Mouse (Mus musculus): Measurements from ENCODE around the gene Cacna2d2. TPM values are rescaled to one million over a fixed set of nuclear protein-coding genes. Genes with fewer than 3 reads are reported as not detected.

The Cacna2d2 gene
- polyA plus RNA-seq, 1 experiment = 0.72 TPM

DNA sequence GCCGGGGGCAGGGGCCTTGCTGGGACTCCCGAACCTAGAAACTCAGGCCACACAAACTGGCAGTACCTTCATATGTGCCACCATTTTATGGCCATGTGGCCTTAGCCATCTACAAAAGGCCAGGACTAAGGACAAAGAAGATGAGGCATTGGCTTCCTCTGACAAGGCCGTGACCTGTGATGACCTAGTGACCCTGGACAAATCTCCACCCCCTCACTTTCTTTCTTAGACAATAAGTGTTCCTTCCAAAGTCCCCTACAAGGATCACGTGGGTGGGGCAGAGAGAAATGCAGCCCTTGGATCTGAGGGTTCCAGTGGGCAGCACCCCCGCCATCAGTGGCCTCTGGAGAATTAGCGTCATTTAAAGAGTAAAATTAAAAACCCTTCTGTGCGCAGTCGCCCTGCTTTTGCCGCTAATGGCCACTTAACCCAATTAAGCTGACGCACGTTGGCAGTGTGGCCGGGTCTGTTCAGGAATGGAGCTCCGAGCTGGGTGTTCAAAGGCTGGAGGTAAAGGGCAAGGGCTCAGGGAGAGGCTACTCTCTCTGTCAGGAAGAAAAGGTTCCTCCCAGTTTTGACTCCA lies 69.9 kb downstream of the Cacna2d2 start:
- no peak for DNase-seq
- Histone ChIP-seq H3K4me3 (replicated peaks; ENCODE audit: extremely low read depth, low read depth, low read length) (no peak overlapping the region), H3K4me1 (ENCODE audit: control insufficient read depth, insufficient read depth, low read length) (no peaks in the 10 kb centered on the region)
- TF ChIP-seq CTCF (IDR thresholded peaks at IDR 0.05; ENCODE audit: insufficient read depth, low read length) (no peak), POLR2A (IDR thresholded peaks at IDR 0.05; ENCODE audit: borderline replicate concordance, extremely low read depth, low read depth, low read length) (no peak)
- 79% methylated on average over 13 of the region's 13 CpGs for WGBS

DNA sequence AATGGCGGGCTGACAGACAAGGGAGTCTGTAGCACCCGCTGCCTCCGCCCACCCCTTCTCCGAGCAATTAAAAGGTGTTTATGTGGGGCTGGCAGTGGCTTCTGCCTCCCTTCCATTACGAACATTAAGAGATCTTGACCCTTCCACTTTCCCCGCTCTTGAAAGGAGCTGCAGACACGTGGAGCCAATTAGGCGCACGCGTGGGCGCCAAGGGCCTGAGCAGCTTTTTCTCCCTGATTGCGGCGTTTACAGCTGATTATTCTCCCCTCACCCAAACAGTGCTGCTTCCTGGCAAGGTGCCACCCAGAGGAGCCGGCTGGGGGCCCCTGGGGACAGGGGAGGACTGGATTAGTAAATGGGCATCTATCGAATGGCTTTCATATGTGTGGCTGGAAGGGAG lies 71.0 kb downstream of the Cacna2d2 start:
- peak; percentile 5 for DNase-seq
- H3K4me3 ChIP-seq (replicated peaks; ENCODE audit: extremely low read depth, low read depth, low read length) = no peak overlapping the region
- no peaks in the 10 kb centered on the region for H3K4me1 ChIP-seq (ENCODE audit: control insufficient read depth, insufficient read depth, low read length)
- WGBS = 53% methylated on average over 15 of the region's 15 CpGs
- no peak for TF ChIP-seq CTCF (IDR thresholded peaks at IDR 0.05; ENCODE audit: insufficient read depth, low read length)

DNA sequence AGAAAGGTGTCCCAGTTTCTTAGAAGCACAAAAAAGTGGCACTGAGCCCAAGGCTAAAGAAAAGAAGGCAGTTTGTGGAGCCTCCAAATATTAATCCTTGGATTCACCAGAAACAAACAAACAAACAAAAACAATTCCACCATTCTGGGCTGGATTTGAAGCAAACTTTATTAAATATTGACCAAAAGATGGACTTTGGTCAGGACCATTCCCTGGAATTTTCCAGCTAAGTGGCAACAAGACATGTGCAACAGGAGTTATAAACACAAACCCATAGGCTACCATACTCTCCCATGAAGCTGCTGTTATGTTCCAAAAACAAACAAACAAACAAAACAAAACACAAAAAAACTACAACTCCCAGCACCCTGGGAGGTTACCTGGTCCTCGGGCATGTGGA lies 74.6 kb downstream of the Cacna2d2 start:
- Histone ChIP-seq H3K4me1 (ENCODE audit: control insufficient read depth, insufficient read depth, low read length) (no peaks in the 10 kb centered on the region), H3K4me3 (replicated peaks; ENCODE audit: extremely low read depth, low read depth, low read length) (no peak overlapping the region)
- TF ChIP-seq CTCF (IDR thresholded peaks at IDR 0.05; ENCODE audit: insufficient read depth, low read length) (no peak), POLR2A (IDR thresholded peaks at IDR 0.05; ENCODE audit: borderline replicate concordance, extremely low read depth, low read depth, low read length) (no peak)
- WGBS = 68% methylated on average over 1 of the region's 1 CpGs
- DNase-seq = no peak

DNA sequence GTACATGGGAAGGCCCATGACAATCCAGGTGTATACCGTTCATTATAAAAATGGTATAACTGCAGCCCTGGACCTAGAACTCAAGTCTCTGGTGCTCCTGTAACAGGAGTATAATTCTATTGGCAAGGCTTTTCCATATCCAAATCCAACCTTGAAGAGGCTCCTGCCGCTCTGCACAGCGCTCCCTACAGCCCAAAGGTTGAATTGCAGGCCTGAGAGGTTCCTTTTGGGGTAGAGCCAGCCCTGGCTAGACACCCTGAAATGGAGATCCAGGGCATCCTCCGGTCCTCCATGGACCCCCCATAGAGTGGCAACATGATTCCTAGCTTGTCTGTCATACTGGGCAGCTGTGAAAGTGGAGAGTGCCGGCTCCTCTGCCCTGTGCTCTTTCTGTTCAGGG lies 79.6 kb downstream of the Cacna2d2 start:
- no peak for DNase-seq
- TF ChIP-seq CTCF (IDR thresholded peaks at IDR 0.05; ENCODE audit: insufficient read depth, low read length) = no peak
- no peak for TF ChIP-seq POLR2A (IDR thresholded peaks at IDR 0.05; ENCODE audit: borderline replicate concordance, extremely low read depth, low read depth, low read length)
- WGBS = 51% methylated on average over 5 of the region's 5 CpGs
- H3K4me3 ChIP-seq (replicated peaks; ENCODE audit: extremely low read depth, low read depth, low read length) = no peak overlapping the region
- no peaks in the 10 kb centered on the region for H3K4me1 ChIP-seq (ENCODE audit: control insufficient read depth, insufficient read depth, low read length)

- 34% methylated on average over 14 of the region's 14 CpGs for WGBS
- no peak for DNase-seq
- no peak for TF ChIP-seq POLR2A (IDR thresholded peaks at IDR 0.05; ENCODE audit: borderline replicate concordance, extremely low read depth, low read depth, low read length)
- no peak for TF ChIP-seq CTCF (IDR thresholded peaks at IDR 0.05; ENCODE audit: insufficient read depth, low read length)
- Histone ChIP-seq H3K4me3 (replicated peaks; ENCODE audit: extremely low read depth, low read depth, low read length) (no peak overlapping the region), H3K4me1 (ENCODE audit: control insufficient read depth, insufficient read depth, low read length) (no peaks in the 10 kb centered on the region)
These were observed 80.2 kb downstream of the Cacna2d2 start for GRCm38 (mm10) chr9:107479593-107479992.

DNA sequence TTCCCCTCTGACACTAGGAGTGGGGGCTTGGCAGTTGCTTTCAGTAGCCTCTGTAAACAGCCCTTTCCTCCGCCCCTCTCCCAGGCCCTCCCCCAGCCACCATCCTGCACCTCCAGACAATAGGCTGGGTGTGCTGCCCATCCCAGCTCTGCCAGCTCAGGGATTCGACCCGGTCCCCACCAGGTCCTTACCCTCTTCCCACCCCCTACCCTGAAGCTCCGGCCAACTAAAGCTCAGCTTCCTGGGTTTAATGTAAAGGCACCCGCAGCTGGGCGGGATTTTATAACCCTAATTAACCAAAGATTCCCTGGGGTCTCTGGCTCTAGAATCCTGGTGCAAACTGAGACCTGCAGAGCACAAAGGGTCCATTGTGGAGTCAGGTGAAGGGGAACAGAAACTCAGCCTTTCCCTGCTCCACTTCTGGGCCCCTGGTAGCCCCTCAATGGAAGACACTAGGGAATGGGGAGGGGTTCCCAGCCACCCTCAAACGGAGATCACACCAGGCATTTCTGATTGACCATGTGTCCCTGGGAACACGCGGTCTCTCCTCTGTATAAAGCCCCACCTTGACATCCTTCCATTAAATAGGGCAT lies 81.2 kb downstream of the Cacna2d2 start:
- Histone ChIP-seq H3K4me1 (ENCODE audit: control insufficient read depth, insufficient read depth, low read length) (no peaks in the 10 kb centered on the region), H3K4me3 (replicated peaks; ENCODE audit: extremely low read depth, low read depth, low read length) (no peak overlapping the region)
- no peak for TF ChIP-seq CTCF (IDR thresholded peaks at IDR 0.05; ENCODE audit: insufficient read depth, low read length)
- no peak for TF ChIP-seq POLR2A (IDR thresholded peaks at IDR 0.05; ENCODE audit: borderline replicate concordance, extremely low read depth, low read depth, low read length)
- 29% methylated on average over 9 of the region's 9 CpGs for WGBS
- no peak for DNase-seq

DNA sequence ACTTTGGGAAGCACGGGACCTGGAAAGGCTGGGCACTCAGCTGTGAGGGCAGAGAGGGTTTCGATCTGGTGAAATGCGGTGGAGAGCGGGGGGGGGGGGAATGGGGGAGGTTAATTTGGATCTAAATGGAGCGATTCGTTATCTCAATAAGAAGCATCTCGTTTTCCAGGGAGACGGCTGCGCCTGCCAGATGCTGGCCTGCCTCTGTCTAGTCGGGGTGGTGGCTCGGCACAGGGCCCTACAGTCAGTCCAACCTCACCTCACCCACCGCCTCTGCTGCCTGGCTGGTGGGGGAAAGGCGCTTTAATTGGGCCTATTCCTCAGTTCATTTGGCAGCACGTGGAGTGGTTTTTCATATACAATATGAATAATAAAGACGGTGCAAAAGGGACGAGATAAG lies 81.9 kb downstream of the Cacna2d2 start:
- 42% methylated on average over 16 of the region's 16 CpGs for WGBS
- no peak for DNase-seq
- TF ChIP-seq CTCF (IDR thresholded peaks at IDR 0.05; ENCODE audit: insufficient read depth, low read length) = no peak
- no peak for TF ChIP-seq POLR2A (IDR thresholded peaks at IDR 0.05; ENCODE audit: borderline replicate concordance, extremely low read depth, low read depth, low read length)

GRCm38 (mm10) chr9:107482004-107482403 lies 82.6 kb downstream of the Cacna2d2 start:
- H3K4me3 ChIP-seq (replicated peaks; ENCODE audit: extremely low read depth, low read depth, low read length) = no peak overlapping the region
- H3K4me1 ChIP-seq (ENCODE audit: control insufficient read depth, insufficient read depth, low read length) = no peaks in the 10 kb centered on the region
- DNase-seq = no peak
- TF ChIP-seq CTCF (IDR thresholded peaks at IDR 0.05; ENCODE audit: insufficient read depth, low read length) (no peak), POLR2A (IDR thresholded peaks at IDR 0.05; ENCODE audit: borderline replicate concordance, extremely low read depth, low read depth, low read length) (no peak)
- WGBS = 90% methylated on average over 9 of the region's 9 CpGs

More for the DNA sequence above, 81.9 kb downstream of the Cacna2d2 start:
- H3K4me3 ChIP-seq (replicated peaks; ENCODE audit: extremely low read depth, low read depth, low read length) = no peak overlapping the region
- no peaks in the 10 kb centered on the region for H3K4me1 ChIP-seq (ENCODE audit: control insufficient read depth, insufficient read depth, low read length)

- 77% methylated on average over 4 of the region's 4 CpGs for WGBS
- Histone ChIP-seq H3K4me1 (ENCODE audit: control insufficient read depth, insufficient read depth, low read length) (no peaks in the 10 kb centered on the region), H3K4me3 (replicated peaks; ENCODE audit: extremely low read depth, low read depth, low read length) (no peak overlapping the region)
- TF ChIP-seq POLR2A (IDR thresholded peaks at IDR 0.05; ENCODE audit: borderline replicate concordance, extremely low read depth, low read depth, low read length) = no peak
- TF ChIP-seq CTCF (IDR thresholded peaks at IDR 0.05; ENCODE audit: insufficient read depth, low read length) = no peak
- no peak for DNase-seq
These were observed 83.4 kb downstream of the Cacna2d2 start for GRCm38 (mm10) chr9:107482770-107483169.

- WGBS = 84% methylated on average over 5 of the region's 5 CpGs
- TF ChIP-seq POLR2A (IDR thresholded peaks at IDR 0.05; ENCODE audit: borderline replicate concordance, extremely low read depth, low read depth, low read length) (no peak), CTCF (IDR thresholded peaks at IDR 0.05; ENCODE audit: insufficient read depth, low read length) (no peak)
- no peak for DNase-seq
- Histone ChIP-seq H3K4me3 (replicated peaks; ENCODE audit: extremely low read depth, low read depth, low read length) (no peak overlapping the region), H3K4me1 (ENCODE audit: control insufficient read depth, insufficient read depth, low read length) (no peaks in the 10 kb centered on the region)
These were observed 84.3 kb downstream of the Cacna2d2 start for GRCm38 (mm10) chr9:107483714-107484113.
